Mouse (Mus musculus) limb, embryonic 10.5 days (tissue): ENCODE data around the gene Doc2g. TPM values are rescaled to one million over a fixed set of nuclear protein-coding genes. Genes with fewer than 3 reads are reported as not detected.

ENCODE experiments used
- DNase-seq: peaks from one replicate; pipeline ENCODE4 v3.0.0-alpha.2; 2017; ENCODE audit warnings: low spot score
- H3K27ac ChIP-seq: fragments of 300-500 bp; sonication (generic); 2 replicates; pipeline ENCODE4 v1.5.1; 2016; ENCODE audit warnings: mild to moderate bottlenecking
- H3K27me3 ChIP-seq: fragments of 300-500 bp; sonication (generic); 2 replicates; pipeline ENCODE4 v1.6.1; 2016; ENCODE audit warnings: low read depth, mild to moderate bottlenecking; ENCODE audit not compliant: poor library complexity, severe bottlenecking
- H3K36me3 ChIP-seq: fragments of 300-500 bp; sonication (generic); 2 replicates; pipeline ENCODE4 v1.6.1; 2016; ENCODE audit warnings: mild to moderate bottlenecking, moderate library complexity
- H3K4me1 ChIP-seq: fragments of 300-500 bp; sonication (generic); 2 replicates; pipeline ENCODE4 v1.6.1; 2016
- H3K4me3 ChIP-seq: fragments of 300-500 bp; sonication (generic); 2 replicates; pipeline ENCODE4 v1.5.1; 2016; ENCODE audit warnings: mild to moderate bottlenecking, moderate library complexity
- H3K9me3 ChIP-seq: fragments of 300-500 bp; sonication (generic); replicated peaks from 2 replicates; pipeline ENCODE4 v1.6.1; 2016; ENCODE audit warnings: mild to moderate bottlenecking
- WGBS: fragments of 180-500 bp; shearing (Covaris S2); methylation state at CpG from one replicate; pipeline ENCODE4 v1.1.7; 2016; 5-methylcytosine and 5-hydroxymethylcytosine counted together
- polyA plus RNA-seq: library from polyadenylated mRNA; unstranded; fragments of >200 nt; fragmentation: Nextera tagmentation; extraction: Ambion mirVana; gene quantifications from 2 replicates; pipeline ENCODE4 v1.2.1, GENCODE M21; 2016

Gene Doc2g
- polyA plus RNA-seq, 1 experiment from 2014 or later, result 7.6 TPM

- Histone ChIP-seq H3K27ac (no peak overlapping the region), H3K4me3 (no peak overlapping the region), H3K27me3 (no peaks in the 10 kb centered on the region), H3K4me1 (no peaks in the 10 kb centered on the region), H3K9me3 (no peaks in the 10 kb centered on the region), H3K36me3 (no peaks in the 10 kb centered on the region)
- DNase-seq, result peak; percentile 85
- 55% methylated on average over 10 of the region's 10 CpGs for WGBS
Measured at GRCm38 (mm10) chr19:4051741-4052515, 48.8 kb downstream of the Doc2g start.

- Histone ChIP-seq H3K4me3 (no peak overlapping the region), H3K4me1 (no peaks in the 10 kb centered on the region), H3K36me3 (no peaks in the 10 kb centered on the region), H3K27me3 (no peaks in the 10 kb centered on the region), H3K27ac (no peak overlapping the region), H3K9me3 (no peaks in the 10 kb centered on the region)
- no peak for DNase-seq
- 86% methylated on average over 5 of the region's 5 CpGs for WGBS
Measured at GRCm38 (mm10) chr19:4052516-4053030, 49.5 kb downstream of the Doc2g start.

- Histone ChIP-seq H3K36me3 (no peaks in the 10 kb centered on the region), H3K9me3 (no peaks in the 10 kb centered on the region), H3K4me1 (no peaks in the 10 kb centered on the region), H3K4me3 (no peak overlapping the region), H3K27me3 (no peaks in the 10 kb centered on the region), H3K27ac (no peak overlapping the region)
- 88% methylated on average over 5 of the region's 5 CpGs for WGBS
- DNase-seq, result no peak
Measured at GRCm38 (mm10) chr19:4054613-4055012, 51.5 kb downstream of the Doc2g start.

GRCm38 (mm10) chr19:4055216-4055946 is 52.3 kb downstream of the Doc2g start:
- Histone ChIP-seq H3K9me3 (no peaks in the 10 kb centered on the region), H3K27me3 (no peaks in the 10 kb centered on the region), H3K4me3 (no peak overlapping the region), H3K4me1 (no peaks in the 10 kb centered on the region), H3K27ac (no peak overlapping the region), H3K36me3 (no peaks in the 10 kb centered on the region)
- WGBS, result 72% methylated on average over 8 of the region's 8 CpGs
- DNase-seq, result no peak

GRCm38 (mm10) chr19:4055947-4056693 is 53.0 kb downstream of the Doc2g start:
- Histone ChIP-seq H3K9me3 (no peaks in the 10 kb centered on the region), H3K4me1 (no peaks in the 10 kb centered on the region), H3K36me3 (no peaks in the 10 kb centered on the region), H3K27me3 (no peaks in the 10 kb centered on the region), H3K4me3 (no peak overlapping the region), H3K27ac (no peak overlapping the region)
- no peak for DNase-seq
- 64% methylated on average over 15 of the region's 15 CpGs for WGBS

Other genes starting within 250 kb of the Doc2g start
- gene Kmt5b, start 235.9 kb upstream of the Doc2g start, polyA plus RNA-seq, result 21.4 and 29.2 TPM in 2 replicates
- gene Chka, start 151.5 kb upstream of the Doc2g start, polyA plus RNA-seq, result 48.5 and 50.0 TPM in 2 replicates
- 27.9 and 39.4 TPM in 2 replicates for gene Tcirg1, start 96.2 kb upstream of the Doc2g start, polyA plus RNA-seq
- 249 and 273 TPM in 2 replicates for gene Ndufs8, start 90.5 kb upstream of the Doc2g start, polyA plus RNA-seq
- 0.20 and 0.33 TPM in 2 replicates for gene Aldh3b1, start 73.5 kb upstream of the Doc2g start, polyA plus RNA-seq
- gene Unc93b1, start 68.1 kb upstream of the Doc2g start, polyA plus RNA-seq, result 5.4 and 6.7 TPM in 2 replicates
- not detected in 2 replicates for gene Aldh3b3, start 44.7 kb upstream of the Doc2g start, polyA plus RNA-seq
- 1.4 and 2.4 TPM in 2 replicates for gene Aldh3b2, start 31.0 kb upstream of the Doc2g start, polyA plus RNA-seq
- 3.9 and 5.6 TPM in 2 replicates for gene Acy3, start 16.7 kb upstream of the Doc2g start, polyA plus RNA-seq
- 0.10 TPM in 1 of 2 replicates, not detected in the other for gene Tbx10, start 10.6 kb upstream of the Doc2g start, polyA plus RNA-seq
- gene Nudt8, start 2.7 kb upstream of the Doc2g start, polyA plus RNA-seq, result 32.4 and 36.0 TPM in 2 replicates
- 3.5 and 4.6 TPM in 2 replicates for gene Gm49405, start 2.7 kb upstream of the Doc2g start, polyA plus RNA-seq
- 220 and 221 TPM in 2 replicates for gene Ndufv1, start 9.5 kb downstream of the Doc2g start, polyA plus RNA-seq
- 478 and 510 TPM in 2 replicates for gene Gstp1, start 34.7 kb downstream of the Doc2g start, polyA plus RNA-seq
- gene Gstp2, start 42.7 kb downstream of the Doc2g start, polyA plus RNA-seq, result 0.62 and 0.88 TPM in 2 replicates
- not detected in 2 replicates for gene Gstp3, start 56.3 kb downstream of the Doc2g start, polyA plus RNA-seq
- not detected in 2 replicates for gene Cabp2, start 78.3 kb downstream of the Doc2g start, polyA plus RNA-seq
- 86.7 and 87.0 TPM in 2 replicates for gene Cdk2ap2, start 93.9 kb downstream of the Doc2g start, polyA plus RNA-seq
- gene Pitpnm1, start 96.7 kb downstream of the Doc2g start, polyA plus RNA-seq, result 5.9 and 7.9 TPM in 2 replicates
- 74.9 and 79.2 TPM in 2 replicates for gene Aip, start 122.5 kb downstream of the Doc2g start, polyA plus RNA-seq
- gene Gpr152, start 136.5 kb downstream of the Doc2g start, polyA plus RNA-seq, result not detected in 2 replicates
- 0.15 TPM in 1 of 2 replicates, not detected in the other for gene Cabp4, start 140.7 kb downstream of the Doc2g start, polyA plus RNA-seq
- 129 and 148 TPM in 2 replicates for gene Coro1b, start 145.3 kb downstream of the Doc2g start, polyA plus RNA-seq
- 0.93 and 1.4 TPM in 2 replicates for gene Ptprcap, start 150.3 kb downstream of the Doc2g start, polyA plus RNA-seq
- gene Rps6kb2, start 160.0 kb downstream of the Doc2g start, polyA plus RNA-seq, result 58.3 and 66.0 TPM in 2 replicates
- 3.2 and 3.3 TPM in 2 replicates for gene Carns1, start 172.2 kb downstream of the Doc2g start, polyA plus RNA-seq
- gene Tbc1d10c, start 188.0 kb downstream of the Doc2g start, polyA plus RNA-seq, result 0.21 and 1.2 TPM in 2 replicates
- gene Ppp1ca, start 188.8 kb downstream of the Doc2g start, polyA plus RNA-seq, result 1,070 and 1,129 TPM in 2 replicates
- gene Rad9a, start 198.3 kb downstream of the Doc2g start, polyA plus RNA-seq, result 58.2 and 61.5 TPM in 2 replicates
- 4.3 and 6.0 TPM in 2 replicates for gene Clcf1, start 210.9 kb downstream of the Doc2g start, polyA plus RNA-seq
- gene AC109138.7, start 211.0 kb downstream of the Doc2g start, polyA plus RNA-seq, result not detected in 2 replicates
- 14.0 and 16.2 TPM in 2 replicates for gene Pold4, start 228.6 kb downstream of the Doc2g start, polyA plus RNA-seq